Mouse (Mus musculus): ENCODE data around the gene Sema7a. TPM values are rescaled to one million over a fixed set of nuclear protein-coding genes. Genes with fewer than 3 reads are reported as not detected.
A peak's percentile ranks its signal among the peaks of the same experiment; 100 is the strongest.

The Sema7a gene
- total RNA-seq, 1 experiment from 2014 or later, result 18.4 TPM

DNA sequence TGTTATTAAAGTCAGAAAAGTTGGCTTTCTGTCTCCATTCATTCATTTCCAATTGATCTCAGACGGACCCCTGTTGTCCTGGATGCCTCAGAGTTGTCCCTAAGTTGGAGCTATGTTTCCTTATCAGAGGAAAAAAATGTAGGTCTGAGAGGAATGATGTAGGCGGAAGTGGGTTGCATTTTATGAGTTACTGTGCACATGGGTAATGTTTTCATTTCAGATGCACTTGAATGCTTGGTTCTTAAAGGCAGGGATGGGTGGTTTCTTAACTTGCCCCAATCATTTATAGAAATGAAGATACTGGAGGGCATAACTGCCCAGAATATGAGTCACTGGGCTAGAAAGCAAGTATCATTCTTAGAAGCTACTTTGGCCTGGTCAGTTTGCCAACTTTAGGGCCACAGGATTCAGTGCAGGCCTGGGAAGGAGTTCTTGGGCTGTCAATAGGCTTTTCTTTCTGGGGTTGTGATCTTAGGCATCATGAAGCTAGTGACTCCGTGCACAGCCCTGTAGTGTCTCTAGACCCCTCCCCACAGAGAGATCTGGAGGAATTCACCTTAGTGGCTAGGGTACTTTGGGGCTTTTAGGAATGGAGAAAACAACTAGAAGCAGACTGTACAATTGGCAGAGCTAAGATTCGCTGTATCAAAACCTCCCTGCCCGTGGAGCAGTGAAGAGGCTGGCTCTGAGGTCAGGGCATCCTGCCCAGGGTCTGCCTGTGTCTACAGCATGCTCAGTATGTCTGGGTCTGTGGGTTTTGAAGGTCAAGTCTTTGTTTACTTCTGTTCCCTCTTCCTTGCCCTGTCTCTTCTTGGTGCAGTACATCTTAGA lies 1.5 kb upstream of the Sema7a start:
- DNase-seq, result no peak

DNA sequence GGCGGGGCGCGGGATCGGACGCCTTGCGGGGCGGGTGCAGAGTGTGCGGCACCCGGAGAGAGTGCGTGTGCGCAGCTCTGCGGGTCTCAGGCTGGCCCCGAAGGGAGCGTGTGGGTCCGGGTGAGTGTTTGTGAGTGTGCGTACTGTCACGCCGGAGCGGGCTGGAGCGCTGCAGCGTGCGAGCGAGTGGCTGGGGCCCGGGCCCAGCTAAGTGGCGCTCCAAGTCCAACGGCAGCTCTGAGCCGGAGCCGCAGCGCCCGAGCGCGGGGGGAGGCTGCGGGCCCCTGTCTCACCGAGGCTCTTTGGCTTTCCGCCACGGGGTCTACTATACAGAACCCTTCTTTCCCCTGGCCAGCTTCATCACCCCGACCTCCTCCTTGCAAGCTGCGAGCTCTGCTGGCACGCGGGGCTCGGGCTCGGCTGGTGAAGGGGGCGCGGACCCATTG lies 460 bp downstream of the Sema7a start:
- peak; percentile 60 for DNase-seq

DNA sequence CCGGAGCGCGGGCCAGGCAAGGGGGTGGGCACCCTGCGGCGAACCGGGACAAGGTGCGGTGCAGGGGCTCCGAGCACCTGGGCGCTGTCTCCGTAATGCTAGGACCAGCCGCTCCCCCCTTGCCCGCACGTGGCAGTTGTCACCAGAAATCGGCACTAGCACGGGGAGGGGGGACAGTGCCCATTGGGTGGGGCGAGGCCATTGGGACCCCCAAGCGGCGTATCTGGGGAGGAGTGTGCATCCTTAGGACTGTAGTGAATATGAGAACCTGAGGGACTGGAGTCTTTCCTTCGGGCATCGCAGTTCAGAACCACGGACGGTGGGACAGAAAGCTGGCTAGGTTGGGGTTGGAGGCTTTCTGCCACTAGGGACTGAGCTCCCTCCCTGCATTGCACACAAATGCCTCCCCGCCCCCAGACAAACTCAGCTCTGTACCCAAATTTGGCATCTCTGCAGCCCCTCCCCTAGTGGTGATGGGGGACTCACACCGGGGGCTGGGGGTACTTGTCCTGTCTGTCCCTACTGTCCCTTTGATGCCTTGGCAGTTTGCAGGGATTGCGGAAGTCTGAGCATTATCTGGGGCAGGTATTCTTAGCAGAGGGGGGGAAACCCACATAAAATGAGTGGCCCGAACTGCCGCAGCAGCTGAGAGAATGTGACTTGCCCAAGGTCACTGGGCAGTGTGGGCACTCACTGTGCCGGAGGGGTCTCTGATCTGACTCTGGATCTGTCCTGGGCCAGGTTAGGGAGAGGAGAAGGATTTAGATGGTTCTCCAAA lies 1.1 kb downstream of the Sema7a start:
- no peak for DNase-seq

DNA sequence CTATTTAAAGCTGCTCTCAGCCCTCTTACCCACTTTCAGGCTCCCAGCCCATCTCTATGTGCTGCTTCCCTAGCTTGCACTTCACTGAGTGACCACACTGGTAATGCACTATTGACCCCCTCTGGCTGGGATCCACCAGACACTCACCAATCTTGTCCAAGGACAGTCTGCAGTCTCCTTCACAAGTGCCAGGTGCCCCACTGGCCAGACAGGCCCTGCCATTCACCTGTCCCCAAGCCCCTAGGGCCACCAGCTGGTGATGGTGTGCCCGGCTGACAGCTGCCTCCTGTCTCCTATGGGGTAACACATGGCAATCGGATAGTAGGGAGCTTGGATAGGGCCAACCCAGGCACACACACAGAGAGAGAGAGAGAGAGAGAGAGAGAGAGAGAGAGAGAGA lies 2.1 kb downstream of the Sema7a start:
- no peak for DNase-seq

DNA sequence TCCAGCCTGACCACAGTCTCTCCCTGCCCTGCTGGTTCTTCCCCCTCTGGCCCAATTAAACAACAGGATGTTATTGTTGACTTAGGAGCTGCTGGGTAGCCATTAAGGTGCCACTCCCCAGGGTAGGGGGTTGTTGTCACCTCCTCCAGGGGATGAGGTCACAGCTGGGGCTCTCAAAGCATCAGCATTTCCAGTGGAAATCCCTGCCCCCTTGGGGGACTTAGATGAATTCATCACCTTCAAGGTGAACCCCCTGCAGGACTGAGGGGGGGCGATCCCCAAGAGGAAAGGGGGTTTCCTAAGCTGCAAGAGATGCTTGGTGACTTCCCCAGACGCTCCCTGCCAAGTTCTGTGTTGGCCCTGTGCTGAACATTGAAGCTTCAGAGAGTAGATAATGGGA lies 3.2 kb downstream of the Sema7a start:
- no peak for DNase-seq

DNA sequence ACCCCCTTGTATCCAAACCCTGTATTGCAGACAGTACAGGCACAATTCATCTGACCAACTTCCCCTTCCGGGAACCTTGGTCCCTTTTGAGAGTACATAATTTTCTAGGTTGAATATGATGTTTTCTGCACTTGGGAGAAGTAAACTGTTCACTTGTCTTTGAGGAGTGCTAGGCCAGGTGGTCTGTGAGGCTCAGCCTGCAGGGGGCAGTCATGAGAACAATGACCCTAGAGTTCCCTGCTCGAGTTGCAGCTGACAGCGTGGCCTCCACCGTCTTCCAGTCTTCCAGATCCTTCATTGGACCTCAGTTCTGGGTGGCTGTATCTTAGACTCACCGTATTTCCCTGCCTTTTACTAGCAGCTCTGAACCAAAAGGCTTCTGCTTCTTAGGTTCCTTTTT lies 4.7 kb downstream of the Sema7a start:
- peak; percentile 77 for DNase-seq

DNA sequence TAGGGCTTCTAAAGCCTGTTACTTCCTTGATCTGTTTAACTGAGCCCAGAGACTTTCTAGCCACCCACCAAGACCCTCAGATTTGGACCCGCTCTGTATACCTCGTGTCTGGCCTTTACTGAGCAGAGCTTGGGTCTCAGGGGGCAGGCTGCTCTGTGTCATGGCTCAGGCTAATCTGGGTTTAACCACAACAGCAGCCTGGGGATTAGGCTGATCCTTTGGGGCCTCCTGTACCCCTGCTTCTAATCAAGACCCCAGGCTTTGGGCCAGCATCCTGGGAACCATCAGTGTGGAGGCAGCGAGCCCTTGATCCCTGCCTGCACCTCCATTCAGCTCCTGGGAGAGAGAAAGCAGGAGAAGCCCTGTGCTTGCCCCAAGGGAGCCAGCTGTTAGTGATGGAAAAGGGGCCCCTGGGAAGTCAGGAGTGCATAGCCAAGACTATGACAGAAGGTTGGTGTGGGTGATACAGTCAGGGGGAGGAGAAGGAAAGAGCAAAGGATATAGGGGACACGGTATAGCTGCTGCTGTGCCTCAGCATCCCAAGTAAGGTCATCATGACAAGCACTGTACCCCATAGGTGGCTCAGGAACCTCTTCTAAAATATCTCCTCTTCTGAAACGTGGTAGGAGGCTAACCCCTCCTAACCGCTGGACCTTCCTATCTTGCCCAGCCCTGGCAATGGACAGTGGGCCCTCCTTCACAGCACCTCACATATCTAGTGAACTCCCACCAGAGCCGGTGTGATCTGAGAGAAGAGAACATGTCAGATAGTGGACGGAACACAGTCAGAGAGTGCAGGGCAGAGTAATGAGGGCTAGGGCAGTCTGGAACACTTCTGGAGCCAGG lies 6.1 kb downstream of the Sema7a start:
- no peak for DNase-seq

DNA sequence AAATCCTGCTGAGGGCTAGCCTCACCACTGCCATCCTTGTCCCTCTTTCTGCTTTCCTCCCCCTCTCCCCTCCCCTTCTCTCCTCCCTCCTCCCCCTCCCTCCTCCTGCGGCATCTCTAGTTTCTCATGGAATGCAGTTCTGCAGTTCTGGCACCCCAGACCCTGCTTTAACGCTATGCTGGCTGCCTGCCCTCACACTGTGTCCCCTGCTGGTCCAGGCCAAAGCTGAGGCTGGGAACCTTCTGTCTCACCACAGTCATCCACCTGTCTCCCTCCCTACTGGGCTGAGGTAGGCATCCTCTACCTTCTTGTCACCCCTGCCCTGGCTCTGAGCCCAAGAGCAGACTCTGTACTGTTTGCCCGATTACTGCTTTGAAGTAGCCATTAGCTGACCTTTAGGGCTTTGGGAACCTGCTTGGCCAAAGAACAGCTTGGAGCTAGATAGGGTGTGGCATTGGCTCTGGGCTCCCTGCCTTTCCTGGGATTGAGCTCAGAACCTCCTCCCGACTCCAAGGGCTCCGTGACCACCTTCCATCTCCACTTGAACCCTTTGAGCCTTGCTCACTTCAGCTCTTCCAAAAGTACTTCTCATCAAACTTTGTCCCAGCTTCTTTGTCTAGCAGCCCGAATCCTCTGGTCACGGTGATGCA lies 7.6 kb downstream of the Sema7a start:
- DNase-seq, result no peak

DNA sequence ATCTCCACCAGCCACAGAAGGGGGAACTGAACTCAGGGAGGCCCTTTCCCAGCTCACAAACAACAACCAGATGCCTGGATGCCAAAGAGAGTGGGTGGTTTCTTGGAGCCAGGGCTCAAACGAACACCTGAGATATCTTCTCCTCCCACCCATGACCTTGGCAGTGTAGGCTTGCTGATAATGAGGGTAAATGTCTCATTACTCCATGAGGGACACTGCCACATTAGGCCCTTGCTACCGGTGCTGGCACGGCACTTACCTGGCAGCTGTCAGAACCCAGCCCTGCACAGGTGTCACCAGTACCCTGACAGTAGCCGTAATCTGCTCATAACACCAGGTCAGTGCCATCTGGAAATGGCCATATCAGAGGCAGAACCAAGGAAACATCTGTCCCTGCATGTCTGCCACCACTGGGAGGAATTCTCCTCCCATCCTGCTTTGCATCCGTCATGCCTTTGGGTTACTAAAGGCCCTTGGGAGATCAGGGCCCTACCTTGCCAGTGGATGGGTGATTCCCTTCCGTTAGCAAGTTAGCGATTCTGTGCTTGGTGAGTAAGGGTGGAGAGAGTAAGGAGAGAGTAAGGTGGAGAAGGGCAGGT lies 8.5 kb downstream of the Sema7a start:
- no peak for DNase-seq

DNA sequence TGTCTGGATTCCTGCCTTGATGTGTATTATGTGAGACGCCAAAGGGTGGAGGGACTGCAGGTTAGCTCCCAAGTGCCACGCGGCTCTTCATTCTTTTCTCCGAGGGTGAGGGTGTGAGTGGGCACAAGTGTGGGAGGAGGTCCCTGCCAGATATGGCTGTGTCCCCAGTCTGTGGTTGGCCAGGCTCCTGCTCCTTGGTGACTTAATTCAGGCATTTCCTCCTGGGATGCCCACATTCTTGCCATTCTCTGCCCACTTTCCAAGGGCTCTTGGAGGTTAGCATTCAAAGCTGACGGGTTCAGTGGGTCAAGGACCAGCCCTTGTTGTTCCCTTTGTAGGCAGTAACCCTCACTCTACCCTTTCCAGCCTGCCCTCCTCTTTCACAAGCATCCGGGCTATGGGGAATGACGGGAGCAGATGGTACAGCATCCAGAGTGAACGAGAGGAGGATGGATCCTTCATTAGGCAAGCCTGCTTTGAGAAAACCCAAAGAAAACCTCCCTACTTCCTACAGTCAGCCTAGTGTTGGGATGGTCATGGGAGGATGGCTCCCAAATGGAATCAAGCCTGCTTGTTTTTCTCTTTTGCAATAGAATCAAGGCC lies 9.3 kb downstream of the Sema7a start:
- DNase-seq, result no peak

DNA sequence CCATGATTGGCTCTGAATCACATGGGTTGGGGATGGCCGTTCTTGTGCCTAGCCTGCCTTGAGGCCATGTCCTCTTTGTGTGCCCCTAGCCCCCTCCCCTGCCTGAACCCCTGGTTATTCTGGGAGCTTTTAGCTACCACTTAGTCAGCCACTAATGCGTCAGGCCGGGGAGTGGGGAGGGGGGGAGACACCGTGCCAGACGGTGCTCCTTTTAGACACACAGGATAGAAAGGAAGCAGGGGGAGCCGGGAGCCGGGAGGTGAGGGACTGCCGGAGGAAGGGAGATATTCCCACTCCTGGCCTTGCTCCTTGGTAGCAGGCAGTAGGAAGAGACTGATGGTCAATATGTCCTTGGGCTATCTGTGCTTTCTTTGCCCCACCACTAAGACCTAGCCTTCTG lies 10.0 kb downstream of the Sema7a start:
- peak; percentile 50 for DNase-seq

DNA sequence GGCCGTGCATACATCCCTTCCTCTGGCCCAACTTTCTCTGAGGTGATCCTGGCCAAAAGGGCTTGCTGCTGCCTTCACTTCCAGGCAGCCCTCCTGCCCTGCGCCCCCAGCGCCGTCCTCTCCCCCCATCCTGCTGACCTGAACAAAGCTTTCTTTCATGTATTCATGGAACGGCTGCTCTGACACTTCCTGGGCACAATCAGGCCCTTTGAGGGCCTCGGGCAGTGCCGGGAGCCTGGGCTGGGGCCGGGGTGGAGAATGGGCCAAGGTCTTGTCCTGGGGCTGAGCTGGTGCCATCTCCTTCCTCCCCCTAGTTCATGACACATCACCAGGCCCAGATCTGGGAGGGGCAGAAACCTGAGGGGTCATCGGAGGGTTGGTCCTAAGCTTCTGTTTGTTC lies 10.6 kb downstream of the Sema7a start:
- peak; percentile 38 for DNase-seq

DNA sequence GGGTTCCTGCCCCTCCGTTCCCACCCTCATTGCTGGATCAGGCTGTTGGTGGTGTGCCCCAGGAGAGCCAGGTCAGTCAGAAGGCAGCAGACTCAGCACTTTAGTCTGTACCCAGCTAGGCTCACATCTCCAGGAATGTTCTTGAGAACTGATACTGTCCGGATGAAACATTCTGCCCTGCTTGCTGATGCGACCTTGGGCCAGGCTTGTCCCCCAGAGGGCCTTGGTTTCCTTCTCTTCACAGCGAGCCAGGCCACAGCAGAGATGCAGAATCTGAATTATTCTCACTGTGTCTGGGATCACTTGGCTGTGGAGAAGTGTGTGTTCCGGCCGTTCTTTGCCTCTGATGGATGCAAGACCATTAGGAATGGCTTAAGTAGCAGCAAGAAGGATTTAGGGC lies 12.1 kb downstream of the Sema7a start:
- DNase-seq, result peak; percentile 45

DNA sequence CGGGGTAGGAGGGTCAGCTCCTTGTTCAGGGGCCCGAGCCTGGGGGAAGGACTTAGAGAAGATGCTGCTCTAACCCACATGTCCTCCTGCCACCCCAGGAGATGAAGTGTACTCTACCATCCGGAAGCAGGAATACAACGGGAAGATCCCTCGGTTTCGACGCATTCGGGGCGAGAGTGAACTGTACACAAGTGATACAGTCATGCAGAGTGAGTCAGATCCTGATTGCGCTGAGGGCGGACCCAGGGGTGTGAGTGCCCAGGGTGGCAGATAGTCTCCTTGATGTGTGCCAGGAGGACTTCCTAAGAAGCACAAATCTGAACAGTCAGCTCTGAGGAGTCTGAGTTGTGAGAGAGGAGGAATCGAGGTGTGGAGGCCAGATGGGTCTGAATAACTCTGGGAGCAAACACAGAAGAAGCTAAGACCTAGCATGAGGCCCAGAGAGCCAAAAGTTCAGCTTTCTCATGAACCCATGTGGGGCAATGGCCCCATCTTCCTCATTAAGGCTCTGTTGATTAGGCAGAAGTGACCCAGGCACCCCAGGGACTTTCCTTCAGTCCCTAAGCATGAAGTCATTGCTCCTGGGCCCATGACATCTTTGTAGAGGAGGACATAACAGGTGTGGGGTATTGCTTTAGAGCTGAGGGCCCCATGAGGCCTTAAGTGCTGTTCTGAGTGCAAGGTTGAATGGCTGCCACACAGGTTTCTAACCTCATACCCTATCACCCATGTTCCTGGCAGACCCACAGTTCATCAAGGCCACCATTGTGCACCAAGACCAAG lies 15.2 kb downstream of the Sema7a start:
- DNase-seq, result peak; percentile 73

DNA sequence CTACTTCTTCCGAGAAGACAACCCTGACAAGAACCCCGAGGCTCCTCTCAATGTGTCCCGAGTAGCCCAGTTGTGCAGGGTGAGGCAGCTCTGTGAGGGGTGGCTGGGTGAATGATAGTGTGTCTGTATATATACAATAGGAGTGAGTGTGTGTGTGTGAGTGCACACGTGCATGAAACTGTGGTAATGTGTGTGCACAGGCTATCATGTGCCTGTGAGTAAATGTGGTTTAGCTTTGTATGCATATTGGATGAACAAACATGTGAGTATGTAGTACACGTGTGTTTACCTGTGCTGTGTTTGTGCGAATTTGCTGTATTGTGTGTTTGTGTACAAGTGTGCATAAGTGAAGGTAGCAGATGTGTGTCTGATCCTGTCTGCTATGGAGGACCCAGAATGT lies 15.9 kb downstream of the Sema7a start:
- DNase-seq, result no peak

DNA sequence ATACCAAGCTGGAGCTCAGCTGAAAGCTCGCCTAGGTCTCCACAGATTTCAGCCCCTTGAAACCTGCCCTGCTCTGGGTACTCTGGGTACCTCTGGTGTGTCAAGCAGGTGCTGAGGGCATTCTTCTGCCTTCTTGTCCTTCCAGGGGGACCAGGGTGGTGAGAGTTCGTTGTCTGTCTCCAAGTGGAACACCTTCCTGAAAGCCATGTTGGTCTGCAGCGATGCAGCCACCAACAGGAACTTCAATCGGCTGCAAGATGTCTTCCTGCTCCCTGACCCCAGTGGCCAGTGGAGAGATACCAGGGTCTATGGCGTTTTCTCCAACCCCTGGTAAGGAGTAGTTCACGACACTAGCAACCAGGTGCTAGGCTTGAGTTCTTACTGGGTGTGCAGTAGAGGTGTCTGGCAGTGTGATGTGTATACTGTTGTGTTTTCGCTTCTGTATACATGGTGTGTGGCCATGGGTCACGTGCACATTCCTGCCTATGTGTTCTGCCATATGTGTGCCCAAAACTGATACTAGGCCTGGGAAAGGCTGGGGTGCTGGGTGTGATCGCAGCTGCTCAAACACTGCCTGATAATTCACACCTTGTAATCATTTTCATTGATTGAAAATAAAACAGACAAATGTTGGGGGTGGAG lies 16.4 kb downstream of the Sema7a start:
- no peak for DNase-seq

DNA sequence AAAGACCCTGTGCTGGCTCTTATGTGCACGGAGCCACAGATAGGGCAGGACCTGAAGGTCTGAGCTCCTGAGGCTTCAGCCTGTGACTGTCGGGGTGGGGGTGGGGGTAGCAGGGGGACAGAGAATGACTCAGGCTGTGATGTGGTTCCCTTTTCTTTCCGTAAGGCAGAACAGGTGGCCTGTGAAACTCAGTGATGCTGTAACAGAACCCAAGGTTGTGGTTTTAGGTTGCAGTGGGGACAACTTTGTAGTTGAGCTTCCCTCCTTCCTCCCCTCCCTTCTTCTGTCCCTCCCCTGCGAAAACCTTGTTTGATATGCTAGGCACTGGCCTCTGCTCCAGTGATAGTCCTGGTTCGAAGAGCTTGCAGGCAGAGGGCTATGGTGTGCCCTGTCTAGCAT lies 16.9 kb downstream of the Sema7a start:
- no peak for DNase-seq

DNA sequence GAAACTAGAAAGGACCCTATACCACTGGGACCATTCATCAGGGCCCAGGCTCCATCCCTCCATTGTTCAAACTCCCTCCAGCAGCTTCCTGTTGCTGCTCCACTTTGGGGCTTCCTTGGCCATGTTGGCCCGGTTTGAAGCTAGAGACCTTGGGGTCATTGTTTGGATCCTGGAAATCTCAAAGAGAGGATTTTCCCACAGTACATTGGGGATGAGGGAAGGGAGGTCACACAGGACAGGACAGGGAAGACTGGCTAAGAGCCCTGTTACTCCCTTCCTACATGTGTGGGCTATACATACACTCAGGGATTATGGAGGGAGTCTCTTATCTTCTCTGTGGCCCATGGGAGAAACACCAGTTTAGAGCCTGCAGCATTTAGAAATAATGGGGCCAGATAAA lies 18.7 kb downstream of the Sema7a start:
- no peak for DNase-seq

DNA sequence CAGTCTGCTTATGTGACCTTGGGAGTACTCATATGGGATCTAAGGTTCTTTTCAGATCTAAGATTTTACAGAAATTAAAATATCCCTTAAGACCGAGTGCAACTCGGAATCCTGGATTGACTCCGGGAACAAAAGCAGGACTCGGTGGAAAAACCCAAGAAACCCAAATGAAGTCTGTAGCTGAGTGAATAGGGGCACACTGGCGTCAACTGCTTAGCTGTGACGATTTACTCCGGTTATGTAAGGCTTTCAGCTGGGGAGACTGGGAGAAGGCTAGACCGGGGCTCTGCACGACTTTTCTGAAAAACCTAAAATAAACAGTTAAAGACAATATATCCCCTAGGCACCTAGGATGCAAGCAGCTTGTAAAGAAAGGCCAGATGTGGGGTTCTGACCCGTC lies 19.5 kb downstream of the Sema7a start:
- no peak for DNase-seq

Measured in adrenal gland, postnatal 14 days (tissue).